Mouse (Mus musculus): ENCODE data around the gene BC035947. TPM values are rescaled to one million over a fixed set of nuclear protein-coding genes. Genes with fewer than 3 reads are reported as not detected.
"Not testable (repeated sequence)": the region's sequence is repeated elsewhere in the genome, so short reads cannot be mapped to it uniquely, and the experiment has no call there.

The BC035947 gene
- polyA plus RNA-seq, 1 experiment from 2014 or later, result 0.10 TPM

- ATAC-seq (ENCODE audit: insufficient number of reproducible peaks, low FRiP score), result no peak
- Histone ChIP-seq H3K4me2 (no peak overlapping the region), H3K36me3 (no peaks in the 10 kb centered on the region), H3K9me3 (replicated peaks) (no peaks in the 10 kb centered on the region), H3K27ac (ENCODE audit: poor library complexity, severe bottlenecking) (no peak overlapping the region), H3K27me3 (replicated peaks) (no peaks in the 10 kb centered on the region), H3K4me1 (replicated peaks) (no peaks in the 10 kb centered on the region), H3K4me3 (no peak overlapping the region), H3K9ac (no peak overlapping the region)
- WGBS, result 86% methylated on average over 15 of the region's 15 CpGs
Measured at GRCm38 (mm10) chr1:78532184-78532800, 20.3 kb upstream of the BC035947 start.

- no peaks in the 10 kb centered on the region for H3K36me3 ChIP-seq
- H3K4me1 ChIP-seq (replicated peaks), result no peaks in the 10 kb centered on the region
- no peak overlapping the region for H3K27ac ChIP-seq (ENCODE audit: poor library complexity, severe bottlenecking)
- no peak for ATAC-seq (ENCODE audit: insufficient number of reproducible peaks, low FRiP score)
- H3K27me3 ChIP-seq (replicated peaks), result no peaks in the 10 kb centered on the region
- H3K9ac ChIP-seq, result no peak overlapping the region
- WGBS, result 65% methylated on average over 7 of the region's 7 CpGs
- no peak overlapping the region for H3K4me3 ChIP-seq
- H3K4me2 ChIP-seq, result no peak overlapping the region
- H3K9me3 ChIP-seq (replicated peaks), result no peaks in the 10 kb centered on the region
Measured at GRCm38 (mm10) chr1:78530500-78531215, 18.7 kb upstream of the BC035947 start.

- H3K27me3 ChIP-seq (replicated peaks), result 0 out of 2 replicates have a peak, but pooled peaks cover 3% of the 10 kb centered on the region
- no peak overlapping the region for H3K9ac ChIP-seq
- 85% methylated on average over 8 of the region's 8 CpGs for WGBS
- no peak overlapping the region for H3K4me2 ChIP-seq
- H3K27ac ChIP-seq (ENCODE audit: poor library complexity, severe bottlenecking), result no peak overlapping the region
- H3K4me1 ChIP-seq (replicated peaks), result no peaks in the 10 kb centered on the region
- H3K9me3 ChIP-seq (replicated peaks), result no peaks in the 10 kb centered on the region
- no peaks in the 10 kb centered on the region for H3K36me3 ChIP-seq
- no peak overlapping the region for H3K4me3 ChIP-seq
- ATAC-seq (ENCODE audit: insufficient number of reproducible peaks, low FRiP score), result no peak
Measured at GRCm38 (mm10) chr1:78529011-78529410, 17.1 kb upstream of the BC035947 start.

- H3K9ac ChIP-seq, result no peak overlapping the region
- ATAC-seq (ENCODE audit: insufficient number of reproducible peaks, low FRiP score), result no peak
- no peak overlapping the region for H3K4me2 ChIP-seq
- H3K9me3 ChIP-seq (replicated peaks), result no peaks in the 10 kb centered on the region
- H3K4me1 ChIP-seq (replicated peaks), result no peaks in the 10 kb centered on the region
- WGBS, result 89% methylated on average over 3 of the region's 3 CpGs
- H3K36me3 ChIP-seq, result no peaks in the 10 kb centered on the region
- 0 out of 2 replicates have a peak, but pooled peaks cover 3% of the 10 kb centered on the region for H3K27me3 ChIP-seq (replicated peaks)
- no peak overlapping the region for H3K4me3 ChIP-seq
- no peak overlapping the region for H3K27ac ChIP-seq (ENCODE audit: poor library complexity, severe bottlenecking)
Measured at GRCm38 (mm10) chr1:78528356-78528755, 16.4 kb upstream of the BC035947 start.

- 51% methylated on average over 23 of the region's 23 CpGs for WGBS
- H3K4me1 ChIP-seq (replicated peaks), result no peaks in the 10 kb centered on the region
- no peak for ATAC-seq (ENCODE audit: insufficient number of reproducible peaks, low FRiP score)
Measured at GRCm38 (mm10) chr1:78525189-78525886, 13.4 kb upstream of the BC035947 start.

GRCm38 (mm10) chr1:78518907-78519306 lies 6.9 kb upstream of the BC035947 start:
- Histone ChIP-seq H3K4me1 (replicated peaks) (no peaks in the 10 kb centered on the region), H3K36me3 (no peaks in the 10 kb centered on the region), H3K4me3 (no peak overlapping the region), H3K9me3 (replicated peaks) (peaks cover 3% of the 10 kb centered on the region; the same call in 1 of the 2 replicates), H3K9ac (no peak overlapping the region), H3K27me3 (replicated peaks) (no peaks in the 10 kb centered on the region), H3K27ac (ENCODE audit: poor library complexity, severe bottlenecking) (no peak overlapping the region), H3K4me2 (no peak overlapping the region)
- ATAC-seq (ENCODE audit: insufficient number of reproducible peaks, low FRiP score), result no peak
- 80% methylated on average over 7 of the region's 7 CpGs for WGBS

More at GRCm38 (mm10) chr1:78525189-78525886, 13.4 kb upstream of the BC035947 start:
- Histone ChIP-seq H3K9ac (no peak overlapping the region), H3K27ac (ENCODE audit: poor library complexity, severe bottlenecking) (no peak overlapping the region), H3K36me3 (no peaks in the 10 kb centered on the region), H3K4me3 (no peak overlapping the region), H3K27me3 (replicated peaks) (0 out of 2 replicates have a peak, but pooled peaks cover 3% of the 10 kb centered on the region), H3K9me3 (replicated peaks) (peaks cover 3% of the 10 kb centered on the region; the same call in 1 of the 2 replicates), H3K4me2 (no peak overlapping the region)

GRCm38 (mm10) chr1:78512756-78513155 lies 798 bp upstream of the BC035947 start:
- ATAC-seq (ENCODE audit: insufficient number of reproducible peaks, low FRiP score), result no peak
- Histone ChIP-seq H3K4me3 (no peak overlapping the region), H3K36me3 (no peaks in the 10 kb centered on the region), H3K4me1 (replicated peaks) (no peaks in the 10 kb centered on the region; the same call in 1 of the 2 replicates), H3K4me2 (no peak overlapping the region), H3K27me3 (replicated peaks) (peaks cover 28% of the 10 kb centered on the region), H3K27ac (ENCODE audit: poor library complexity, severe bottlenecking) (no peak overlapping the region), H3K9ac (no peak overlapping the region), H3K9me3 (replicated peaks) (no peaks in the 10 kb centered on the region)
- 73% methylated on average over 8 of the region's 8 CpGs for WGBS

GRCm38 (mm10) chr1:78510862-78511261 lies 1.1 kb downstream of the BC035947 start, which contains the start of gene Mogat1:
Gene Mogat1 (plus strand): TSS chr1:78510991.
- H3K27me3 ChIP-seq (replicated peaks), result peaks cover 28% of the 10 kb centered on the region
- no peak within 1 kb of the TSS for H3K27ac ChIP-seq (ENCODE audit: poor library complexity, severe bottlenecking)
- no peaks in the 10 kb centered on the region for H3K9me3 ChIP-seq (replicated peaks)
- H3K36me3 ChIP-seq, result no peaks in the 10 kb centered on the region
- 55% methylated on average over 5 of the region's 5 CpGs for whole genome bisulfite sequencing
- ATAC-seq (ENCODE audit: insufficient number of reproducible peaks, low FRiP score), result no peak
- peak within 1 kb of the TSS; percentile 58 for H3K9ac ChIP-seq
- peak within 1 kb of the TSS; percentile 77 for H3K4me2 ChIP-seq
- H3K4me1 ChIP-seq (replicated peaks), result no peaks in the 10 kb centered on the region; the same call in 1 of the 2 replicates
- peak within 1 kb of the TSS; percentile 43 for H3K4me3 ChIP-seq

- Histone ChIP-seq H3K4me1 (replicated peaks) (no peaks in the 10 kb centered on the region; the same call in 1 of the 2 replicates), H3K9me3 (replicated peaks) (peaks cover 3% of the 10 kb centered on the region; the same call in 1 of the 2 replicates), H3K27me3 (replicated peaks) (peaks cover 21% of the 10 kb centered on the region), H3K27ac (ENCODE audit: poor library complexity, severe bottlenecking) (no peak overlapping the region), H3K4me3 (no peak overlapping the region), H3K36me3 (no peaks in the 10 kb centered on the region), H3K9ac (no peak overlapping the region), H3K4me2 (no peak overlapping the region)
- no peak for ATAC-seq (ENCODE audit: insufficient number of reproducible peaks, low FRiP score)
- WGBS, result 54% methylated on average over 1 of the region's 1 CpGs
Measured at GRCm38 (mm10) chr1:78507137-78507536, 4.8 kb downstream of the BC035947 start.

- Histone ChIP-seq H3K27ac (ENCODE audit: poor library complexity, severe bottlenecking) (no peak overlapping the region), H3K4me1 (replicated peaks) (no peaks in the 10 kb centered on the region)
Measured at GRCm38 (mm10) chr1:78502527-78502926, 9.4 kb downstream of the BC035947 start.

GRCm38 (mm10) chr1:78501856-78502255 lies 10.1 kb downstream of the BC035947 start:
- H3K27me3 ChIP-seq (replicated peaks); H3K36me3 ChIP-seq; H3K27ac ChIP-seq (ENCODE audit: poor library complexity, severe bottlenecking); H3K4me3 ChIP-seq; H3K4me2 ChIP-seq; ATAC-seq (ENCODE audit: insufficient number of reproducible peaks, low FRiP score); H3K9ac ChIP-seq; H3K9me3 ChIP-seq (replicated peaks); H3K4me1 ChIP-seq (replicated peaks): not testable (repeated sequence)
- WGBS, result 86% methylated on average over 12 of the region's 12 CpGs

More at GRCm38 (mm10) chr1:78502527-78502926, 9.4 kb downstream of the BC035947 start:
- ATAC-seq (ENCODE audit: insufficient number of reproducible peaks, low FRiP score), result no peak
- no peaks in the 10 kb centered on the region for H3K27me3 ChIP-seq (replicated peaks)
- H3K9ac ChIP-seq, result no peak overlapping the region
- H3K4me3 ChIP-seq, result no peak overlapping the region
- H3K36me3 ChIP-seq, result no peaks in the 10 kb centered on the region
- H3K9me3 ChIP-seq (replicated peaks), result peaks cover 3% of the 10 kb centered on the region; the same call in 1 of the 2 replicates
- 81% methylated on average over 6 of the region's 6 CpGs for WGBS
- H3K4me2 ChIP-seq, result no peak overlapping the region
